Mouse (Mus musculus) induced T-regulatory cell, adult 2 months (primary cell): ENCODE data around the gene Alox12e.
A peak's percentile ranks its signal among the peaks of the same experiment; 100 is the strongest.
"Not testable (repeated sequence)": the region's sequence is repeated elsewhere in the genome, so short reads cannot be mapped to it uniquely, and the experiment has no call there.

Experiments
- DNase-seq: peaks from one replicate; pipeline ENCODE4 v3.0.0-alpha.2; 2012; ENCODE audit warnings: low read depth

The Alox12e gene

GRCm38 (mm10) chr11:70322528-70322927 is at the start of gene Alox12e:
Gene Alox12e (minus strand): TSS chr11:70322628.
- DNase-seq: no peak

GRCm38 (mm10) chr11:70368626-70369025 is 46.2 kb upstream of the Alox12e start:
- DNase-seq: not testable (repeated sequence)

DNA sequence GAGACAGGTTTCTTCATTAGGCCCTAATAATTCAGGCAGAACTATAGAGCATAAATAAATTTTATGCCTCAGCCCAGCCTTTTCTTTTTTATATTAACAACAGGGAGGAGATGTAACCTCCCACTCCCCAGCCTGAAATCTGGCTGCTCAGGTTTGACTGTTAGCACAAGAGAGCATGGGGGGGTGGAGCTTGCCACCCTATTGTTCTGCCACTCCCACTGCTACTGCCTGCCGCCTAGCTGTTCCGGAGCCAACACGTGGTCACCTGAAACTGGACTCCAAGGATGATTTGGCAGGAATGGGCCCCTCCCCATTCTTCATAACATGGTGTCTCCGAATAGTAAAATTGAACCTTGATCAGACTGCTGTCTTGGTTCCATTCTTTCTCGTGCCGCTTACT is 45.3 kb upstream of the Alox12e start:
- DNase-seq: not testable (repeated sequence)

DNA sequence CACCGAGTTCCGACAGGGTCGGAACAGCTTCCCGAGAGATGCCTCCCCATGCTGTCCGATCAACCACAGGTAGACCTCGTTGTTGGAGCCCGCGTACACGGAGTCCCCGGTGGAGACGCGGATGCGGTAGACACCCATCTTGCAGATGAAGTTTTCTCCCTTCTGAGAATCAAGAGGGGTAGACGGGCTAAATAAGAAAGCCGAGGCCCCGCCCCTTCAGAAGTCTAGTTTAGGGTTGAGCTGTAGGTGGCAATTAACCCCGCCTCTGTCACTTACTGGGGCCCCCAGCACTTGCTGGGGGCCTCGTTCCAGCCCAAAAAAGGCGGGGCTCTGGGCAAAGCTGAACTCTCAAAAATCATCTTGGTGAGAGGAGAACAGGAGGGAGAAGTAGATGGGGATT is 29.4 kb upstream of the Alox12e start, which contains the start of gene Alox15:
Gene Alox15, minus strand, starts transcription at position 164 of the 400 bp plus-strand sequence.
- peak; percentile 42 for DNase-seq

DNA sequence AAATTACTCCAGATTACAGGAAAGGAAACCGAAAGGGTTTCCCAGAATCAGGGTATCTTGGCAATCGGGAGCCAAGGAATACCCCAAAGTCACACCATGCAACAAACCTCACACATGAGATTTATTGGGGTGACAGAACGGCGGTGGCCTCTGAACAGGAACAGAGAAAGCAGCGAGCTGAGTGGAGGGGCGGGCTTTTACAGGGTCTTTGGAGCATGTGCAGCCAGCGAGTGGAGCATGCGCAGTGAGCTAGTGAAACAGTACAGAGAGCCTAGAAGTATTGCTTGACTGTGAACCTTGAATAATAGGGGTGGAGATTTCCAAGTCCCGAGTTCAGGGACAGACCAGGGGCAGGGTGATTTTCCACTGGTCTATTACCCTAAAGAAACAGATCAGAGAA is 26.2 kb upstream of the Alox12e start:
- no peak for DNase-seq

- DNase-seq: no peak
These were observed 25.4 kb upstream of the Alox12e start for GRCm38 (mm10) chr11:70347861-70348260.

GRCm38 (mm10) chr11:70345546-70345945 is 23.1 kb upstream of the Alox12e start:
- DNase-seq: no peak

DNA sequence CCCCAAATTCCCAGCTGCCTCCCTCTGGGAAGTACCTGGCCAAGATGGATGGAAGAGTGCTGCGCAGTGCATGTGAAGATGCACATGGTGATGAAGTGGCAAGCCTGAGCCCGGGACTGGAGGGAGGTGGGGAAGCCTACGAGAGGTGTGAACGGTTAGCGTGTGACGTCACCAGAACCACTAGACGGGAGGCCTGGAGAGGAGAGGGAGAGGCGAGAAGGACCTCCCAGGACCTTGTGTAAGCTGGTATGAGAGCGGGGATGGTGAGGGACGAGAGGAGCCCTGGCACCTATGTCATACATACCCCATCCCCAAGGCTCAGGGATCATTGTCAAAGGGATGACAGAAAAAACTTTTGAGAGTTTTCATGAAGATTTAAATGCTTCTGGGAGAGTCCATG is 22.6 kb upstream of the Alox12e start:
- DNase-seq: no peak

DNA sequence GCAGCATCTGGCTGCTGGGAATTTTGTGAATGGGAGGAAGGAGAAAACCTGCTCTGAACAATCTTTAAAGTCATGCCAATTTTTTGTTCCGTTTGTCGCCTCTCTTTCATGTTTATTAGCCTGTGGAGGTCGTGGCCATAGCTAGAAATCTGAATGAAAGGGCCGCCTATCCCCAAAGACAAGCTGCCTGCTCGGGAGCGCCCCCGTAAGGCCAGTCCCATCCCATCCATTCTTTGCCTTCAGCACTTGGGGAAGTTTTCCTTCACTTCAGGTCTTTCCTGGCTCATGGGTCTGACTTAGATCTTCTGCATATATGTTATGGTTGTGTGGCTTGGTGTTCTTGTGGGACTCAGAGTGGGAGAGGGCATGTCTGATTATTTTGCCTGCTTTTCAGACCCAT is 17.1 kb upstream of the Alox12e start:
- DNase-seq: no peak

DNA sequence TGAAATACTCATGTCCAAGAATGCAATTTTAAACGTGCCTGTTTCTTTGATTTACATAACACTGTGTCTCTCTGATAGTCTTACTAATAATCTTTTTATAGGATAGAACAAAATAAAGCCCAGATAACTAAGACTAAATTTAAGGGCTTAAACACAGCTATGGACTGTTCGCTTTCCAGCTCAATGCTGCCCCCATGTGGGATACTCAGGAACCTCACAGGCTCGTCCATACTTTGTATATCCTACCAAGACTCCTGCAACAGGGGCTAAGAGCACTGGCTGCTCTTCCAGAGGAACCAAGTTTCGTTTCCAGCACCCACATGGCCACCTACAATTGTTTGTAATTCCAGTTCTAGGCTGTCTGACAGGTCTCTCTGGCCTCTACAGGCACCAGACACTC is 12.0 kb upstream of the Alox12e start:
- peak; percentile 75 for DNase-seq

GRCm38 (mm10) chr11:70324726-70325125 is 2.3 kb upstream of the Alox12e start:
- no peak for DNase-seq

- peak; percentile 66 for DNase-seq
These were observed 764 bp downstream of the Alox12e start for GRCm38 (mm10) chr11:70321664-70322063.

DNA sequence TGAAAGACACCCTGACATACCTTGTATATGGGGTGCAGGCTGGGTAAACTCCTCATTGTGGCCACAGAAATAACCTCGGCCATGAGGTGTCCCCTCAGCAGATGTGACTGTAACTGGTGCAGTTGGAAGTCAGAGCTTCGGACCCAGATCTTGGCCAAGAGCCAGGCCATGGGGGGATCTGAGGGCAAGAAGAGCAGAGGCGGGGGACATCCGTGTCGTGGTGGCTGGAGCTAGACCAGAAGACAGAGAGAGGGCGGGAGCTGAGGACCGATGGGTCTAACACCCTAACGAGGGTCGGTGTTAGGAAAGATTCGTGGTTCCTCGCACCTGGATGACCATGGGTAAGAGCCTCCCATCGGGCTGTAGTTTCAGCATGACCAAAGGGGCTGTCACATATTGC is 2.8 kb downstream of the Alox12e start:
- no peak for DNase-seq

GRCm38 (mm10) chr11:70313833-70314232 is 8.6 kb downstream of the Alox12e start:
- DNase-seq: peak; percentile 63

DNA sequence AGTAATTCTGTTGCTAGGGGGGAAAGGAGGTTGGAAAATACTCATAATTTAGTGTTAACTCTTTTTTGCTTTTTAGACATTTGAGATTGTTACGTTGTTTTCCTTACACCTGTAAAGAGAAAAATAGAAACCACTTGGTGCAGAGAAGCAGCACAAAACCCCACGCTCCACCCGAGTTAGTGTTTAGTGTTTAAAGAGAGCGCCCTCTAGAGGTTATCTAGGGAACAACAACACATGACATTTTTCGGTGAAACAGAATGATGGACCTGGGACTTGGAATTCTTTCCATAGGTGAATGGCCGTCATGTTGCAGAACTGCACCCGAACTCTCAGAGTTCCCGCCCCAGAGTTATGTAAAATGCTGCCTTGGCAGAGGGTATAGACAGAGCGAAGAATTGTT is 13.1 kb downstream of the Alox12e start:
- DNase-seq: peak; percentile 83

DNA sequence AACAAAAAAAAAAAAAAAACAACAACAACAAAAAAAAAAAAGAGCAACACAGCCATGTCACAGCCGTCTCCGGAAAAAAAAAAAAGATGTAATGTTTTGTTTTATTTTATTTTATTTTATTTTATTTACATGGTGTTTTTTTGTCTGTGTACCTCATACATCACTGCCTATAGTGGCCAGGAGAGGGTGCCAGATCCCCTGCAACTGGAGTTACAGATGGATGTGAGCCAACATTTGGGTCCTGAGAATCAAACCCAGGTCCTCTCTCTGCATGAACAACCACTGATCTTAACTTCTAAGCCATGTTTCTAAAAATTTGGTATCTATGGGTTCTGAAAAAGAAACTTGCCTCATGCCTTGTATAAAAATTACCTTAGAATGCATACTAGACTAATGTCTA is 14.1 kb downstream of the Alox12e start:
- DNase-seq: peak; percentile 53

- peak; percentile 29 for DNase-seq
These were observed 16.3 kb downstream of the Alox12e start for GRCm38 (mm10) chr11:70306159-70306558.

DNA sequence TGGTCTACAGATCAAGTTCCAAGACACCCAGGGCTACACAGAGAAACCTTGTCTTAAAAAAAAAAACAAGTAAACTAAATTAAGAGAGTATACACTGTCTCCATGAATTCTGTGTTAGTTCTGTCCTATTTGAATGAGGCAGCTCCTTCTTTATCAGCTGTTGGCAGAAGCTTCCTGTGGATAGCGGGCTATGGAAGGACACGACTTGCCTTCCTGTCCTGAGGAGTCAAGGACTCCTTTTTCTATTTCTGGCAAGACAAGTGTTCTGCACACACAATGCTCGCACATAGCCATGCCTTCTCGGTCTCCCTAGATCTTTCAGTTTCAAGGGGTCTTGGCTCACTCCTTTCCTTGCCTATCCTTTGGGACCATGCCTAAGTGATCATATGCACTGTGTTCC is 20.1 kb downstream of the Alox12e start:
- no peak for DNase-seq

- peak; percentile 36 for DNase-seq
These were observed 24.5 kb downstream of the Alox12e start for GRCm38 (mm10) chr11:70297836-70298454.

- no peak for DNase-seq
These were observed 25.0 kb downstream of the Alox12e start for GRCm38 (mm10) chr11:70297405-70297804.

- DNase-seq: no peak
These were observed 28.5 kb downstream of the Alox12e start for GRCm38 (mm10) chr11:70293881-70294280.

GRCm38 (mm10) chr11:70291235-70291634 is 31.2 kb downstream of the Alox12e start:
- no peak for DNase-seq

DNA sequence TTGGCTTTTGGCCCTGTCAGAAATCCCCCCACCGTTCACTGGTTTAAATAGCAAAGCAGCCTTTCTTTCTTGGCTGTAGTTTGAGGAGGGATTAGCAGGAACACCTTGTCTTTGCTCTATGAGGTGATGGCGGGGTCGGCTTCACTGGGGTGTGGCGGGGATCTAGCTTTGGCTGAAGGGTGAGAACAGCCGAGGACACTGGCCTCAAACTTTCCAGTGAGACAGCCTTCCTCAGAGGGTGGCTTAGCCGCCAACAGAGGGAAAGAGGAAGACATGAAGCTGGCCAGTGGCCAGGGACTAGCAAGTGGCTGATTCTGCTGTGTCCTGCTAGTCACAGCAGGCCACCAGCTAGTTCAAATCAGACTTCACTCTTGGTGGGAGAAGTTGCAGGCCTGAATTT is 33.2 kb downstream of the Alox12e start:
- DNase-seq: no peak

- DNase-seq: no peak
These were observed 34.3 kb downstream of the Alox12e start for GRCm38 (mm10) chr11:70288102-70288501.
